Mouse (Mus musculus) CH12.LX (cell line): ENCODE measurements at regions not wholly inside any gene's neighbourhood (a gene's known extent, or its start where the extent isn't known, plus 50 kb on each side); places are given as distances from the start of the nearest gene placed in this dataset.

Source experiments
- CTCF ChIP-seq, 2 experiments: IDR thresholded peaks in 1 of 2; conservative IDR thresholded peaks in 1 of 2; 2 replicates each; pipeline ENCODE4 v1.5.1; 2011 to 2012; ENCODE audit warnings: low read depth in 2 of 2, low read length in 2 of 2, improper control_type of control experiment in 1 of 2, inconsistent platforms in 1 of 2, mild to moderate bottlenecking in 1 of 2, moderate library complexity in 1 of 2
- ZC3H11A ChIP-seq: IDR thresholded peaks from 2 replicates; pipeline ENCODE4 v1.6.1; 2012; ENCODE audit warnings: low read depth, mild to moderate bottlenecking, inconsistent platforms, low read length, improper control_type of control experiment

DNA sequence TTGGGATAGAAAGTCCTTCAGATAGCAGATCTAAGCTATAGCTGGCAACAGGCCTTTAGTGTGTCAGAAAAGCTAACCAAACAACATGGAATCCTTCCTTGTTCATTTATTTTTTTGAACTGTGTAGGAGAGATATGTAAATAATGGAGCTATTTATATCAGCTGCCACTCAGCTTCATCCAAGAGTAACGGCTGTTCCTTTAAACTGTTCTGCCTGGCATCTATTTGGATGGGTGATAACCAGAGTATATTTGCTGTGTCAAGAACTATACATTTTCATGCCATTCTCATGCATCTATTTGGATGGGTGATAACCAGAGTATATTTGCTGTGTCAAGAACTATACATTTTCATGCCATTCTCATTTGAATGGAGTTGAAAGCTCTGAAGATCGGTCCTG lies 159.3 kb upstream of the BC030870 start:
- TF ChIP-seq ZC3H11A (no peak), CTCF (conservative IDR thresholded peaks at IDR 0.05 in 1 of 2, IDR thresholded peaks at IDR 0.05 in 1 of 2; ENCODE audit: low read depth in 2 of 2, low read length in 2 of 2) (no peak)
